Mouse (Mus musculus): ENCODE measurements around the gene Gm6871.
"Not testable (repeated sequence)": the region's sequence is repeated elsewhere in the genome, so short reads cannot be mapped to it uniquely, and the experiment has no call there.

Gene Gm6871

GRCm38 (mm10) chr7:41573562-41573961 lies at the start of gene Gm6871:
Gene Gm6871, minus strand, starts transcription at chr7:41573662.
- DNase-seq (ENCODE audit: inconsistent age in 2 of 2, low spot score in 1 of 2), result not testable (repeated sequence)

DNA sequence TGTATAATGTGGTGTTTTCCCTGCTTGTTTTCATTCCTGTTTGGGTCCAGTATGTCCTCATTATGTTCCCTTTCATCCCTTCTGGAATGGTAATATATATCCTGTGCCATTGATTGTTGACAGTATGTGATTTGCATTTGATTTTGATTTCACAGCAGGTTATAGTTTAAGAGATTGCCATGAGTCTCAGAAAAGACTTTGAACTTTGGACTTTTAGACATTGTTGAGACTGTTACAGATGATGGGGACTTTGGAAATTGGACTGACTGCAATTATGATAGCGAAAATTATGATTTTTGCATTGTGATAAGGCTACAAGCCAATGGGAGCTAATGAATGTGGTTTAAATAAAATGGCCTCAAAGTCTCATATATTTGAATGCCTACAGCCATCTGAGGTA lies 42.8 kb upstream of the Gm6871 start:
- not testable (repeated sequence) for DNase-seq (ENCODE audit: inconsistent age in 2 of 2, low spot score in 1 of 2)

DNA sequence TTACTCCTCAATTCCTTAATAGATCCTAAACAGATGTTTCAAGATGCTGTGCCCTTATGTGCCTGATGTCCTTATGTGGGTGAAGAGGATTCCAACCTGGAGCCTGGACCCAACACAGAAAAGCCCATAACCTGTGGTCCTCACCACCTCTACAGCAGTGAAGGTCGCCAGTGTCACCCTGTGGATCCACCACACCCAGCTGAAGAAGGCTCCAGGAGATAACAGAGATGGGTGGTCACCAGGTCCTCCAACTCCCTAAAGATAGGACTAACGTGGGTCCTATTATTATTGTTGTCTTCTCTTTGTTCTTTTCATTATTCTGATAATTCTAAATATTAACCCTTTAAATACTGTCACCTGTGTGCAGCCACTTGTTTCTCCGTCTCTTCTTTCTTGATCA lies 38.2 kb upstream of the Gm6871 start:
- DNase-seq (ENCODE audit: inconsistent age in 2 of 2, low spot score in 1 of 2), result no peak

GRCm38 (mm10) chr7:41599932-41600548 lies 26.6 kb upstream of the Gm6871 start:
- no peak for DNase-seq (ENCODE audit: inconsistent age in 2 of 2, low spot score in 1 of 2)

GRCm38 (mm10) chr7:41599034-41599813 lies 25.8 kb upstream of the Gm6871 start, which contains the start of gene 2610021A01Rik:
Gene 2610021A01Rik, plus strand, starts transcription at chr7:41599230.
- peak; percentile 94 to 97 for DNase-seq (ENCODE audit: inconsistent age in 2 of 2, low spot score in 1 of 2)

DNA sequence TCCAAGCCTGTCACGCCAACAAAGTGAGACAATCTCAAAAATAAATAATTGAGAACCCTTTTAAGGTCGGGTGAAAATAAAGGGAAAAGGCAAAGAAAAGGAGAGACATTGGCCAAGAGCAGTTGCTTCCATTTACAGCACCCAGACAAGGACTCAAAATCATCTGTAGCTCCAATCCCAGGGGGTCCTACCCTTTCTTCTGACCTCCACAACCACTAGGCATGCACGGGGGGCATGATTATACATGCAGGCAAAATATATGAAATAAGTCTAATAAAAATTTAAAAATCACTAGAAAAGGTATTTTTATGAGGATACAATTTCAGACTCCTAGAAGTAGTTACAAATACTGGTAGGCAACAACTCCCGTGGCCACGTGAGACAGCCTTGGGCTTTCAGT lies 25.2 kb upstream of the Gm6871 start:
- no peak for DNase-seq (ENCODE audit: inconsistent age in 2 of 2, low spot score in 1 of 2)

DNA sequence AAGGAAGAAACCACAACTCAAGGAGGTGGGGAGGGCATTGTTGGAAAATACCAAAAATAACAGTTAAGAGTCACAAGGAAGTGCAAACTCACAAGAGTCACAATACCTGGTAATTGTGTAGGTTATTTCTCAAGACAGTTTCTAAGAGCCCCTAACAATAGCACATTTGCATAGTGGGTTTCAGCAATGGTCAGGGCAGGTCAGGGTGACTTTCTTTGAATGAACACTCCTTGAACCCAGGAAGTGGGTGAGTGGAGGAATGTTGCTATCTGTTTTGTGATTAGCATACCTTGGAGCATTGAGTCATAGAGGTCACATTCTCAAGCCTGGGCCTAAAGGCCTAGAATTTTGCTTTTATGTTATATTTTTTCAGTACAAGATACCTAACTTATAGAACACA lies 14.4 kb upstream of the Gm6871 start:
- DNase-seq (ENCODE audit: inconsistent age in 2 of 2, low spot score in 1 of 2), result not testable (repeated sequence)

GRCm38 (mm10) chr7:41582028-41582427 lies 8.6 kb upstream of the Gm6871 start:
- no peak for DNase-seq (ENCODE audit: inconsistent age in 2 of 2, low spot score in 1 of 2)

DNA sequence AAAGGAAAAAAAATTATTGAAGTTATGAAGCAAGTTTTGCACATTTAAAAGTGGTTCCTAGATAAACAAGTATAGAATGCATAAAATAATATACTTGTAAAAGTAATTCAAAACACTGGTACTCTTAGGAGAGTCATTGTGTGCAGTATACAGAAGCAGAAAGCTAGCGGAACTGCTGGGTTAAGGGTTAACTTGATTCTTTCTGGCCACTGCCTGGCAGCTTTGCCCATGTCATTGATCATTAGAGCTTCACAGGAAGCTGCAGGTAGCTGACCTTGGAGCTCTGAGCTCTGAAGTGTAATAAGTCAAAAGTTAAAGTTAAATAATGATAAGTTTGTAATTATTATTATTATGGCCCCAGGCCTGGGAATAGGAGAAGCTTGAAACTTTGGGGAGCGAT lies 4.5 kb upstream of the Gm6871 start:
- DNase-seq (ENCODE audit: inconsistent age in 2 of 2, low spot score in 1 of 2), result no peak

- no peak for DNase-seq (ENCODE audit: inconsistent age in 2 of 2, low spot score in 1 of 2)
These were observed 12.8 kb downstream of the Gm6871 start for GRCm38 (mm10) chr7:41560681-41561080.

DNA sequence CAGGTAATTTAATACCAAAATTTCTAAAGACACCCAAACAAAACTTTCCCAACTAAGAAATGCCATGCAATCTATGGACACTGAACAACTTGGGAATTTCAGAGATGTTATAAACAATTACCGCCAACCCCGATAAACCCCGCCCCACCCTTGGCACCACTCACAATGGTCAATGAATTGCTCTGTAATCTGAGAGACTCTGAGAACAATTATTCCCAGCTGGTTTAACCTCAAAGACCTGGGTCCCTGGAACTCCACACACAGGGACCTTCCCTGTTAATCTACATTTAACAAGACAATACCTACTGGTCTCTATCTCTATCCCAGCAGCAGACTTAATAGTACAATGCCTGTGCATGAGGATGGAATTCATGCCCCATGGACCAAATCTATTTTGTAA lies 60.8 kb downstream of the Gm6871 start:
- no peak for DNase-seq (ENCODE audit: inconsistent age in 2 of 2, low spot score in 1 of 2)

- no peak for DNase-seq (ENCODE audit: inconsistent age in 2 of 2, low spot score in 1 of 2)
These were observed 61.3 kb downstream of the Gm6871 start for GRCm38 (mm10) chr7:41512207-41512606.

GRCm38 (mm10) chr7:41502402-41502801 lies 71.1 kb downstream of the Gm6871 start:
- DNase-seq (ENCODE audit: inconsistent age in 2 of 2, low spot score in 1 of 2), result peak in 1 of 2 experiments; percentile 34

GRCm38 (mm10) chr7:41500151-41500934 lies 73.1 kb downstream of the Gm6871 start:
- peak; percentile 74 to 95 for DNase-seq (ENCODE audit: inconsistent age in 2 of 2, low spot score in 1 of 2)

- peak; percentile 98 to 100 for DNase-seq (ENCODE audit: inconsistent age in 2 of 2, low spot score in 1 of 2)
These were observed 73.9 kb downstream of the Gm6871 start, which contains the start of the genes Gm20449 and AW146154 for GRCm38 (mm10) chr7:41499389-41500049. Gene Gm20449, minus strand, starts transcription at chr7:41499417. Gene AW146154, minus strand, starts transcription at chr7:41499890.

GRCm38 (mm10) chr7:41499018-41499388 lies 74.5 kb downstream of the Gm6871 start:
- not testable (repeated sequence) for DNase-seq (ENCODE audit: inconsistent age in 2 of 2, low spot score in 1 of 2)

DNA sequence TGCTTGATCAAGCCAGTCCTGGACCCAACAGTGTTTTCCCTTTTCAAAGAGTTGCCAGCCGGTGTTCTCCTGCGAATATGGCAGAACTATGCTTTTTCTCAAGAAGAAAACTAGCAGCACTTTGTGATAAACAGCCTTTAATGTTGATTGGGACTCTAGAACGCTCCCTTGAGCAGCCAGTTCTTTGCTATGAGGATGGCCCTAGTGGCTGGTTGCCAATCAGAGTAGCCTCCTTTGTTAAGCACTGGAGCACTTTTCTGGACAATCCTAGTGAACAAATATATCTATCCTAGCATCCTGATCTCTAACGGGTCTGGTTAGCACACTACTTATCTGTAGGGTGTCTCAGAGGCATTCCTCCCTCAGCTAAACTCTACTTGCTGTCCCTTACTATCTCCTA lies 75.0 kb downstream of the Gm6871 start:
- DNase-seq (ENCODE audit: inconsistent age in 2 of 2, low spot score in 1 of 2), result not testable (repeated sequence)

DNA sequence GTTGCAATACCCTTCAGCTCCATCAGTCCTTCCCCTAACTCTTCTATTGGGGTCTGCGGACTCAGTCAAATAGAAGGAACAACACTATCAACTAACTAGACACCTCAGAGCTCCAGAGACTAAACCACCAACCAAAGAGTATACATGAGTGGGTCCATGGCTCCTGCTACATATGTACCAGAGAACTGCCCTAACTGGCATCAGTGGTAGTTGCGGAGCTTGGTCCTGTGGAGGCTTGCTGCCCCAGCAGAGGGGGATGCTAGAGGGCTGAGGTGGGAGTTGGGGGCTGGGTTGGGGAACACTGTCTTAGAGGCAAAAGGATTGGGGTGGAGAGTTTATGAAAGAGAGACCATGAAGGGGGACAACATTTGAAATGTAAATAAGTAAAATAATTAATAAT lies 75.6 kb downstream of the Gm6871 start:
- peak; percentile 23 to 39 for DNase-seq (ENCODE audit: inconsistent age in 2 of 2, low spot score in 1 of 2)
